Mouse (Mus musculus) left cerebral cortex, adult 2 months (tissue): ENCODE measurements around the gene Jade2. TPM values are rescaled to one million over a fixed set of nuclear protein-coding genes. Genes with fewer than 3 reads are reported as not detected.

Source experiments
- DNase-seq, 2 experiments: peaks; one replicate each; pipeline ENCODE4 v3.0.0; 2021 to 2022; ENCODE audit warnings: low spot score in 2 of 2, mixed read lengths in 1 of 2; ENCODE audit errors: extremely low spot score in 1 of 2
- H3K27ac ChIP-seq: fragments of 200-600 bp; 2 replicates; pipeline ENCODE4 v1.8.1; 2022
- H3K4me3 ChIP-seq: fragments of 200-600 bp; 2 replicates; pipeline ENCODE4 v1.8.1; 2022
- CTCF ChIP-seq: fragments of 200-600 bp; IDR thresholded peaks from 2 replicates; pipeline ENCODE4 v1.8.1; 2022; ENCODE audit warnings: antibody characterized with exemption, mild to moderate bottlenecking, moderate library complexity
- intact Hi-C: fragments of 180-260 bp; cut with DNase I; formaldehyde crosslinking; loops from one replicate; pipeline ENCODE4 v1.15.1; 2025
- total RNA-seq, 2 experiments: library from RNA; stranded (reverse); gene quantifications; 2 replicates each; pipeline ENCODE4 v1.2.3; 2021

The Jade2 gene
- total RNA-seq, 2 experiments from 2014 or later = 49.6 to 60.3 TPM

DNA sequence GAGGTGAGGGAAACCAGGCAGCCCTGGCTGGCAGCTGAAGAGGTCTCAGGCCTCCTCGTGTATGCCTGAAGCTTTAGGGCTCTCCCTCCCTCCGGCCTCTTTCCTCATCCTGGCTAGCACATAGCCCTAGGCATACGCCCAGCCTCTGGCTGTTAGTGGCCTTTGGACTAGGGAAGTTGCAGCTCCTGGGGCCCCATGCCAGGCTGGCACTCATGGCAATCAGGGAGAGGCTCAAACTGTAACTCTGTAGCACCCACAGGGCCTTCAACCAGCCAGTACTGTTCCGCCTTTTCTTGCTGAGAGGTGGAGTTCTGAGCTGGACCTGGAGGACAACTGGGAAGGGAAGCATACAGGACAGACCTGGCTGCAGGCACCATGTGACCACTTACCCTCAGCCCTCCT is 19.5 kb upstream of the Jade2 start:
- Histone ChIP-seq H3K4me3 (no peak overlapping the region), H3K27ac (no peak overlapping the region)
- intact Hi-C loops = no loop called here
- DNase-seq = no peak
- no peak for TF ChIP-seq CTCF

DNA sequence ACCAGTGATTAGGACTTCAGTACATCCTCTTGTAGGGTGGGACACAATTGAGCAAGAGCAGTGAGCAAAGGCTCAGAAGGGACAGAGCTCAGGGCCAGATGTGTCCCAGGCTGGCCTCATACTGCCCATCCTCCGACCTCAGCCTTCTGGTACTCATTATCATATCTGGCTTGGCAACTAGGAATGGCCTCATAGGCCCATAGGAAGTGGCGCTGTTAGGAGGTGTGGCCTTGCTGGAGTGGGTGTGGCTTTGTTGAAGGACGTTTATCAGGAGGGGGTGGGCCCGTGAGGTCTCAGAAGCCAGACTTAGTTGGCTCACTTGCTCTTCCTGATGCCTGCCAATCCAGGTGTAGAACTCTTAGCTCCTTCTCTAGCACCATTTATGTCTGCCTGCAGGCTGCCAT is 18.3 kb upstream of the Jade2 start:
- no peak for TF ChIP-seq CTCF
- DNase-seq = no peak
- intact Hi-C loops = no loop called here
- H3K27ac ChIP-seq = no peak overlapping the region
- no peak overlapping the region for H3K4me3 ChIP-seq

DNA sequence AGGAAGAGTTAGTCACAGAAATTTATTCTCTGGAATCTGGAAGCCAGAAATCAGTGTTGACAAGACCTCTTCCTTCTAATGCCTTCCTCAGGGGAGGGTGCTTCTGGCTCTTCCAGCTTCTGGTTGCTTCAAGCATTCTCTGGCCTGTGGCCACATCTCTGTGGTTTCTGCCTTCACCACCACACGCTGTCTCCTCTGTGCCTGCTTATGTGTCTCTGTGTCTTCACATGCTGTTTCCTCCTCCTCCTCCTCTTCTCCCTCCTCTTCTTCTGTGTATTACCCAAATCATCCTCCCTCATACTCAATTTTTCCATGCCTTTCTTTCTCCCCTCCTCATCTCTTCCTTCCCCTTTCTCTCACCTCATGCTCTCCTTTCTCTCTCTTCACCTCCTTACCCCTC is 17.6 kb upstream of the Jade2 start:
- no peak overlapping the region for H3K4me3 ChIP-seq
- DNase-seq = no peak

DNA sequence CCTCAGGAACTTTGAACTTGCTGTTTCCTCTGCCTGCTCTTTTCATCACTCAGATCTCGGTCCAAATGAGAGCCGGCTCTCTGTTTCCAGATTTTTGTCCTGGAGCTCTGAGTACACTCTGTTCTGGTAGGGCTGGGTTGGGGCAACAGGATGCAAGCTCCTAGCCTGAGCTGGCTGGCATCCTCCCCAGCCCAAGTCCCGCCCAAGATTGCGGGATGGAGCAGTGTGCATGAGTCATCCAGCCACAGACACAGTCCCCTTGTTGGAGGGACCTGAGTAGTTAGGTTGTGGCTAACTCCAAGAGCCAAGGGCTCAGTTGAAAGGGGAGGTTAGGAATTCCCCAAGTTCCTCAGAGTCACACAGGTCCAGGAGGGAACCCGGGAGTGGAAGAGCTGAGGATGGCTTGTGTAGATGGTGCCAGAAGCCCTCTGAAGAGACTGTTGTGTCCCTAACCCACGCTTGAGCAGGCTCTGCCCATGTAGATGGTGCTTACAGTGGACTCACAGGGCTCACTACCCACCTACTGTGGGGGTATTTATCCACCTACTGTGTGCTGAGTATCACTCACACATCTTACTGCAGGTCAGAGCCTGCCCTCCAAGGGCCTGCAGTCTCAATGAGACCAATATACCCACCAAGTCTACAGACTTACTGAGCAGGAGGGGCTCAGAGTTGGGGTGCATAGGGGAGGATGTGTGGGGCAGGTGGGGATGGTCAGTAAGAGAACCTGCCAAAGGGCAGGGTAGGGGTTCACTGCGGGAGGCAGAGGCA is 17.0 kb upstream of the Jade2 start:
- no peak for TF ChIP-seq CTCF
- no peak for DNase-seq
- H3K4me3 ChIP-seq = no peak overlapping the region
- no peak overlapping the region for H3K27ac ChIP-seq
- intact Hi-C loops = loop anchor here (1.0 kb wide), 1 partner anchor 42 kb away; no protein-coding TSS in a partner anchor

More for the DNA sequence above, 17.6 kb upstream of the Jade2 start:
- TF ChIP-seq CTCF = no peak
- intact Hi-C loops = no loop called here
- no peak overlapping the region for H3K27ac ChIP-seq

DNA sequence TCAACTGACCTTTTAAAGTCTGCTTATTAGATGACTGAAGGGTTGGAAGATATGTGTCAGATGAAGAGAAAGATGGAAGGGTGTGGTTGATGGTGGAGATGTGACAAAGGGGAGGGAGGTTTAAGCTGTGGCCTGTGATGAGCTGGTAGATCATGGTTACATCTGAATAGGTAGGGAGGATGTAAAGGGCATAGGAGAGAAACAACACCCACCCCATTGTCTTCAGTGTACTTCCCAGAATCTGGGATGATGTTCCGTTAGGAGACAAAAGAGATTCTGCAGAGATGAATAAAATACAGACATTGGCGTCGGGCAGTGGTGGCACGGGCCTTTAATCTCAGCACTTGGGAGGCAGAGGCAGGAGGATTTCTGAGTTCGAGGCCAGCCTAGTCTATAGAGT is 15.7 kb upstream of the Jade2 start:
- TF ChIP-seq CTCF = no peak
- intact Hi-C loops = no loop called here
- H3K4me3 ChIP-seq = no peak overlapping the region
- DNase-seq = no peak
- no peak overlapping the region for H3K27ac ChIP-seq

DNA sequence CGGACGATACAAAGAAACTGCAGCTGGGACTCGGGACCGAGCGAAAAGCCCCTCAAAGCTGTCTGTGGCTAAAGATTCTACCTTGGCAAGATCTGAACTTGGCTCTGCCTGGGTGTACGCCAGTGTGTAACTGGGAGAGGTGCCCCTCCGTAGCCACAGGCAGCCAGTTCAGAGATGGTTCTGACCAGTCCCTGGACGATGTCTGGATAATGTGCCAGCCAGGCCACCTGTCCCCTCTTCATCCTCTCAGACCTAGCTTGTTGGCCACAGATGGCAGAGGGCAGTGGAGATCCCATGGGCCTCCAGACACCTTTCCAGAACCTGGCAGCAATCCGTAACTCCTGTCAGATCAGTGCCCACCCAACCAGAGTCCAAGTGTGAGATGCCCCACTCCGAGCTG is 9.8 kb upstream of the Jade2 start:
- intact Hi-C loops = no loop called here
- no peak for TF ChIP-seq CTCF
- Histone ChIP-seq H3K27ac (no peak overlapping the region), H3K4me3 (no peak overlapping the region)
- DNase-seq = no peak

DNA sequence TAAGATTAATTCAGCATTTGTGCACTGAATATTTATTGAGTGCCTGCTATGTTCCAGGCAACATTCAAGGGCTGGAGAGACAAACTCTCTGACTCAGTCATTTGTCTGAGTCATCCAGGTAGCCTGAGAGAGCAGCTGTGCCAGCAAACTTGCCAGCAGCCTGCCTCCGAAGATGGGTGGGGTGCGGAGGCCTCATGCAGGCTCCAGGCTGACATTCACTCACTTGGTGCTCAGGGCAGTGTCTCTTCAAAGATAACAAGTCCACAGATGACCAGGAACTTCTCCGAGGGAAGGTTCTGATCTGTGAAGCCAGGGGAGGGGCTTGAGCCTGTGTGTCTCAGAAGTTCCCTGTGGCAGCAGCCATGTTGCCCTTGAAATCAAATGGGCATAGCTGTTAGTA is 8.6 kb upstream of the Jade2 start:
- H3K27ac ChIP-seq = no peak overlapping the region; the same call in 1 of the 2 replicates
- peak in 1 of 2 experiments; percentile 26 for DNase-seq
- H3K4me3 ChIP-seq = no peak overlapping the region
- intact Hi-C loops = no loop called here
- TF ChIP-seq CTCF = no peak

DNA sequence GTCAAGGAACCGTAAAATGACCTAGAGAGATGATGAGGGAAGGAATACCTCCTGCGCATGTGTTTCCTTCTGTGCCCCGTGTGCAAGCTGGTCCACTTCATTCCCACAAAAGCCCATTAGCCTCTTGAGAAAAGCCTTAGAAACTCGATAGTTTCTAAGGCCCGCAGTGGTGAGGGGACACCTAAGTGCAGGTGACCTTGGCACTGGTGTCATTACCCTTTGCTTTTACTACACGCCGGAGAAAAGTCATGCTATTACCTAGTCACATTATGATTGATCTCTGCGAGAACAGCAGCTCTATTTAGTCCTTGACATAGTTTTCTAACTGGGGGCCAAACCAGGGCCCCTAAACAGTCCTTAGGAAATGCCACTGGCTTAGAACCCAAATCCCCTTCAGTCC is 3.2 kb upstream of the Jade2 start:
- TF ChIP-seq CTCF = no peak
- Histone ChIP-seq H3K4me3 (no peak overlapping the region), H3K27ac (no peak overlapping the region)
- no peak for DNase-seq
- intact Hi-C loops = no loop called here

DNA sequence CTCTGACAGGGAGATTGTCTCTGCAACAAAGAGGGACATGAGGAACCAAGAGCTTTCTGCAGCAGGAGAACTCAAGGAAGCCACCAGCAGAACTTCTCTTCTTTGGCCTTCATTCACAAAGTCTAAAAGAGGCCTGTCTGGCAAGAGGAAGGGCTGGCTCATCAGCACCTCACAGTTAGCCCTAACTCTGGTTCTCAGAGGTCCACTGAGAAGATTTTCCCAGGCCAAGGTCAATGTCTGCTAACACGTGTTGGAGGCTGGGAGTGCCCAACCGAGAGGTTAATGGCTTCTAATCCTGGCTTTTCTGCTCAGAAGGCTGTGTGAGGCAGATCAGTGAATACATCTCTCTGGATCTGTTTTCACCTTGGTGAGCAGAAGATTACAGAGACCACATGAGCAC is 2.1 kb upstream of the Jade2 start:
- intact Hi-C loops = loop anchor here (2.0 to 5.0 kb wide), 2 partner anchors 88 to 141 kb away; partner anchors contain the start of gene Ube2b
- DNase-seq = no peak
- Histone ChIP-seq H3K27ac (peak overlapping the region; percentile 99), H3K4me3 (no peak overlapping the region)
- no peak for TF ChIP-seq CTCF

DNA sequence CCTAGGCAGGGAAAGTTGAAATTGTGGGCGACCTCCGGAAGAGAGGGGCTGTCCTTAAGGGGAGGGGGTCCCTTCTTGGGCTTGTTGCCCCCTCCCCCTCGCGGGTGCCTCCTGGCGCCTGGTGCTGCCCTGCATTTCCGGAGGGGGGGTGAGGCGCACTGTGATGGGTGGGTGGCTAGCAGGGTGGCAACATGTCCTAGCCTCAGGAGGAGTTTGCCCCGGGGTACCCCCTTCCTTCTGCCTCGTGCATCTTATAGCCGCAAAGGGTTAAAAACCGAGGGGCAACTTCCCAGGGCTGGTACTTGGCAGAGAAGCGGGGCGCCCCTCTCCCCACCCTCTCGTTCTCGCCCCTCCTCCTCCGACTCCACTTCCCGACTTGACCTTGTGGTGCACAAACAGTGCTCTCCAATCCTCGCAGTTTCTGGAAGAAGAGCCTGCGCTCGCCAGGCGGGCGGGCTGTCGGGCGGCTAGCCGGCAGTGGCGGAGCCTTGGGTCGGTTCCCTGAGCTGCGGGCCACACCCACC is 1.1 kb upstream of the Jade2 start:
- Histone ChIP-seq H3K4me3 (peak overlapping the region; percentile 97), H3K27ac (peak overlapping the region; percentile 99)
- intact Hi-C loops = loop anchor here (1.0 to 5.0 kb wide), 3 partner anchors 58 to 142 kb away; partner anchors contain the start of gene Ube2b
- DNase-seq = peak; percentile 70 to 77
- TF ChIP-seq CTCF = no peak; the same call in 1 of the 2 replicates

DNA sequence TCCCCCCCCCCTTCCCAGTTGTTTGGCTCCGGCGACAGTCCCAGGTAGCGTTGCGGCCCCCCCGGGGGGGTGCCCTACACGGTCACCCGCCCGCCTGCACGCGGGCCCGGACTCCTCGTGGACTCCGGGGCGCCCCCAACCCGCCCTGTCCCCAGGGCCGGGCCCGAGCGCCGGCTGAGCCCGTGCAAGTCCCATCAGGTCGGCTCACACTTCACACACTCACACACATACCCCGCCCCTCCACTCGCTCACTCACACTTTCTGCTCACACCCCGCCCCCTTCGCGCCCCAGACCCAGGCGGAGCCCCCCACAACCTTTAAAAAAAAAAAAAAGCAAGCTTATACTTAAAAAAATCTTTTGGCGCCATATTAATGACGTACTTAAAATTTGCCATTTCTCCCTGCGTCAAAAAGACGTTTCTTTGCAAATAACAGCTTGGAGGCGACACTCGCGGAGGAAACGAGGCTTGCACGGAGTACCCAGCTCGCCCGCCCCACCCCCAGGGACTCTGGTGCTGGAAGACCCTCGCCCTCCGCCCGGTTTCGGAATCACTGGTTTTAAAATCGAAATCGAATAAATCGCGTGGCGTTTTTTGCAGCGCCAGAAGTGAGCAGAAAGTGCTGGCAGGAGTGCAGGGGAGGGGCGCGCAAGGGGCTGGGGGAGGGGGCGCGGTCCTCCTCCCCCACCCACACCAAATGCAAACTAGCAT is 520 bp upstream of the Jade2 start:
- H3K4me3 ChIP-seq = peak overlapping the region; percentile 97
- intact Hi-C loops = loop anchor here (1.0 to 5.0 kb wide), 6 partner anchors 37 to 241 kb away; partner anchors contain the start of genes Cdkn2aipnl, Ppp2ca and Ube2b
- DNase-seq = peak; percentile 66 to 77
- H3K27ac ChIP-seq = peak overlapping the region; percentile 99
- no peak for TF ChIP-seq CTCF

DNA sequence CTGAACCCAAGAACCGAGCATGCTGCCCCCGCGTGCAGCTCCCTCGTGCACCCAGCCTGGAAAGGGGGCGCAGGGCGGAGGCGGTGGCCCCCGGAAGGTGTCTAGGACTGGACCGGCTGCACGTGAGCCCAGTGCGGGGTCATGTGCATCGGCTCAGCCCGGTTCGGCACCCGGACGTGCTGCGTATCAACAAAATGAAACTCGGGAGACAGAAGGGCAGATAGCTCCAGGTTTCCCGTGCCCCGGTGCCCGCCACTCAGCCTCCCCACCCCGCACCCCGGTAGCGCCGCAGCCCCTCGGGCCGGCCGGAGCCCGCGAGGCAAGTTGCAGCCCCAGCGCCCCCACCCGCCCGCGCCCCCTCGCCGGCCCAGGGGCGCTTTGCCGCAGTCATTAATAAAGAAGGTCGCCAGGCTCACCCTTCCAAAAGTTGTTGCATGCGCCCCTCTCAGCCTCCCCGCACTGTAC is 805 bp downstream of the Jade2 start:
- intact Hi-C loops = loop anchor here (1.0 to 5.0 kb wide), 5 partner anchors 36 to 242 kb away; partner anchors contain the start of genes Cdkn2aipnl and Ppp2ca
- H3K4me3 ChIP-seq = peak overlapping the region; percentile 97
- TF ChIP-seq CTCF = no peak
- peak overlapping the region; percentile 99 for H3K27ac ChIP-seq
- peak; percentile 59 to 62 for DNase-seq
